Mouse (Mus musculus) stomach, embryonic 16.5 days (tissue): ENCODE data around the gene Ak1. TPM values are rescaled to one million over a fixed set of nuclear protein-coding genes. Genes with fewer than 3 reads are reported as not detected.
A peak's percentile ranks its signal among the peaks of the same experiment; 100 is the strongest.

Experiments
- ATAC-seq: fragments of 200-750 bp; cut with Nextera tagmentation; 2 replicates; pipeline ENCODE4 v1.8.0; 2017; ENCODE audit warnings: moderate number of reproducible peaks, moderate TSS enrichment; ENCODE audit not compliant: insufficient read depth, low FRiP score
- H3K27ac ChIP-seq: fragments of 300-500 bp; sonication (generic); 2 replicates; pipeline ENCODE4 v1.5.1; 2014; ENCODE audit warnings: low read length
- H3K27me3 ChIP-seq: fragments of 300-500 bp; sonication (generic); 2 replicates; pipeline ENCODE4 v1.6.1; 2014; ENCODE audit warnings: low read length, control low read depth, mixed read lengths; ENCODE audit not compliant: control insufficient read depth, insufficient read depth
- H3K36me3 ChIP-seq: fragments of 300-500 bp; sonication (generic); 2 replicates; pipeline ENCODE4 v1.6.1; 2014; ENCODE audit warnings: low read length; ENCODE audit not compliant: control insufficient read depth, insufficient read depth
- H3K4me1 ChIP-seq: fragments of 300-500 bp; sonication (generic); 2 replicates; pipeline ENCODE4 v1.6.1; 2014; ENCODE audit warnings: low read length, control low read depth, mixed read lengths; ENCODE audit not compliant: control insufficient read depth, insufficient read depth
- H3K4me2 ChIP-seq: fragments of 300-500 bp; sonication (generic); 2 replicates; pipeline ENCODE4 v1.6.1; 2014; ENCODE audit warnings: low read depth, low read length, mixed read lengths
- H3K4me3 ChIP-seq: fragments of 300-500 bp; sonication (generic); replicated peaks from 2 replicates; pipeline ENCODE4 v1.5.1; 2014; ENCODE audit warnings: mild to moderate bottlenecking, low read length
- H3K9ac ChIP-seq: fragments of 300-500 bp; sonication (generic); 2 replicates; pipeline ENCODE4 v1.6.1; 2014; ENCODE audit warnings: low read length
- H3K9me3 ChIP-seq: fragments of 300-500 bp; sonication (generic); replicated peaks from 2 replicates; pipeline ENCODE4 v1.6.1; 2016; ENCODE audit warnings: low read length, control low read depth; ENCODE audit not compliant: control insufficient read depth
- WGBS: fragments of 180-500 bp; shearing (Covaris S2); extraction: QIAGEN DNeasy Blood & Tissue Kit; methylation state at CpG from one replicate; pipeline ENCODE4 v1.1.7; 2014; 5-methylcytosine and 5-hydroxymethylcytosine counted together
- polyA plus RNA-seq: library from polyadenylated mRNA; unstranded; fragments of >200 nt; fragmentation: Nextera tagmentation; extraction: Ambion mirVana; gene quantifications from 2 replicates; pipeline ENCODE4 v1.2.1, GENCODE M21; 2015

Gene Ak1
- polyA plus RNA-seq, 1 experiment from 2014 or later: 60.2 TPM

DNA sequence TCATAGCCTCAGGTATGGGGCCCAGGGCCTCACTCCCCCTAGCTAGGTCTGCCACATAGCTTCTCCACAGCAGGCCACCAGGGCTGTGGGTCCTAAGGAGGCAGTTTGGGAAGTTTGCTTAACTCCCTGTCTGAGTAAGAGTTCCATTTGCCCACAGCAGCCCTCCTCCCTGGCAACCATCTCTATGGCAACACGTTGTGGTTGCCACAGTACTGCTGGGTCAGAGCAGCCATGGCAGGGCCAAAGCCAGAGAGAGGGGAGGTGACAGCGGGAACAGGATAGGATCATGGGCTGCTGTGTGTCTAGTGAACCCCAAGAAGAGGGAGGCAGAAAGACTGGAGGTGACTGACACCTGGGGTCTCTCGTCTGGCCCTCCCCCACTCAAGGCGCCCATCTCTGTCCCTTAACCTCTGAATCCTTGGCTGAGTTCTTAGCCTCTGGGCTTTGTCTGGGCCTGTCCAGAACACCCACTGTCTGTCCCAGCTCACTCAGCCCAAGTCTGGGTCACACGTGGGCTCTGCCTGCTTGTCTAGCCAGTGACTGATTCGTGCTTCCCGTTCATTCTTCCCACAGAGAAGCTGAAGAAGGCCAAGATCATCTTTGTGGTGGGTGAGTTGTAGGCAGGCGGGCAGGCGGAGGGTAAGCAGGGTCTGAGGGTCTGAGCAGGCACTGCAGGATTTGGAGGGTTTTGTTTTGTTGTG is 7.9 kb downstream of the Ak1 start:
- Histone ChIP-seq H3K4me2 (0 out of 2 replicates have a peak overlapping the region, but pooled peaks have one; percentile 31), H3K36me3 (no peaks in the 10 kb centered on the region), H3K9me3 (no peaks in the 10 kb centered on the region), H3K27me3 (no peaks in the 10 kb centered on the region), H3K4me1 (peaks cover 50% of the 10 kb centered on the region), H3K9ac (peak overlapping the region; percentile 58; the same call in 1 of the 2 replicates), H3K4me3 (no peak overlapping the region), H3K27ac (0 out of 2 replicates have a peak overlapping the region, but pooled peaks have one; percentile 39)
- peak; percentile 15; the same call in 1 of the 2 replicates for ATAC-seq
- WGBS: 50% methylated on average over 9 of the region's 9 CpGs

GRCm38 (mm10) chr2:32630036-32630435 is 8.5 kb downstream of the Ak1 start:
- 78% methylated on average over 8 of the region's 9 CpGs for WGBS

DNA sequence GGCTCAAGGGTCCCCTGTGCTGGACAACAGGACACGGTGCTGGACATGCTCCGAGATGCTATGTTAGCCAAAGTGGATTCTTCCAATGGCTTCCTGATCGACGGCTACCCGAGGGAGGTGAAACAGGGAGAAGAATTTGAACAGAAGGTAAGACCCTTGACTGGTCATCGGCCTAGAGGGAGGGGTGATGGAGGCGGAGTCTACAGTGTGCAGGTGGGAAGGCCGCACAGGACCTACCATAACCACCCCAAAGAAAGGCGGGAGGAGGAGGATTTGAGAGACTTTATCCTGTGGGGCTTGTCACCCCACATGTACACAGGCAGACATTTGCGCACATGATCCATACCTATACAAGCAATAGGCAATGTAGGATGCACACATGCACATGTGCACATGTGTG is 9.5 kb downstream of the Ak1 start:
- H3K4me2 ChIP-seq: no peak overlapping the region
- no peak for ATAC-seq
- peaks cover 34% of the 10 kb centered on the region for H3K4me1 ChIP-seq
- no peaks in the 10 kb centered on the region for H3K9me3 ChIP-seq
- no peaks in the 10 kb centered on the region for H3K27me3 ChIP-seq
- no peak overlapping the region for H3K4me3 ChIP-seq
- H3K9ac ChIP-seq: no peak overlapping the region
- H3K36me3 ChIP-seq: no peaks in the 10 kb centered on the region
- no peak overlapping the region for H3K27ac ChIP-seq
- WGBS: 84% methylated on average over 10 of the region's 10 CpGs

More at GRCm38 (mm10) chr2:32630036-32630435, 8.5 kb downstream of the Ak1 start:
- no peak for ATAC-seq
- Histone ChIP-seq H3K9ac (no peak overlapping the region), H3K4me1 (peaks cover 44% of the 10 kb centered on the region), H3K27ac (no peak overlapping the region), H3K4me2 (no peak overlapping the region), H3K9me3 (no peaks in the 10 kb centered on the region), H3K36me3 (no peaks in the 10 kb centered on the region), H3K27me3 (no peaks in the 10 kb centered on the region), H3K4me3 (no peak overlapping the region)

DNA sequence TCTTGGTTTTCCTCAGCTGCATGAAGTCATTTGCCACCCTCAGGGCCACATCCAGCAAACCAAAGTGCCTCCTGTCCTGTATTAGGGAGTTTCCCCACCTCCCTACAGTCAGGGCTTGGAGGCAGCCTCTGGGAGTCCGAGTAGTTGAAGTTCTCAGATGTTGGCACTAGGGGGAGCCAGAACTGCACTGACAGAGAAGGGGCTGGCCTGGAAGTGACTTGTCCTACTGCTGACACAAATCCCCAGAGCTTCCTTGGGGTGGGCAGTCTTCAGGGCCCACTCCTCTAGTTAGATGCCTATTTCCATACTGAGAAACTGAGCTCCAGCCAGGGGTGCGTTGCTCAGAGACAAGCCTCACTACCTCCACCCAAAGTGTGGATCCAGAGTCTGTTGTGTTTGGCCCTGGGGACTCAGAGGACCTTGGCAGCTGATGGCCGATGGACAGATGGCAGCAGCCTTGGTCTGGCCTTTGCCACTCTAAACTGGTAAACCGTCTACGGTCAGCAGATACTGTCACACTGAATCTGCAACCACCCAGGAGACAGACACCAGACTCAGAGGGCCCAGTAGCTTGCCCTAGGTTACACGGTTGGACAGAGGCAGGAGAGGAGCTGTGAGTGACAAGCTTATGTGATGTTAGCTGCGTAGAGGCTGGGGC is 10.3 kb downstream of the Ak1 start:
- Histone ChIP-seq H3K9me3 (no peaks in the 10 kb centered on the region), H3K4me2 (no peak overlapping the region), H3K4me3 (no peak overlapping the region), H3K27me3 (no peaks in the 10 kb centered on the region), H3K36me3 (no peaks in the 10 kb centered on the region), H3K4me1 (peaks cover 29% of the 10 kb centered on the region), H3K9ac (no peak overlapping the region), H3K27ac (no peak overlapping the region; the same call in 1 of the 2 replicates)
- WGBS: 47% methylated on average over 7 of the region's 7 CpGs
- ATAC-seq: peak; percentile 59; the same call in 1 of the 2 replicates

DNA sequence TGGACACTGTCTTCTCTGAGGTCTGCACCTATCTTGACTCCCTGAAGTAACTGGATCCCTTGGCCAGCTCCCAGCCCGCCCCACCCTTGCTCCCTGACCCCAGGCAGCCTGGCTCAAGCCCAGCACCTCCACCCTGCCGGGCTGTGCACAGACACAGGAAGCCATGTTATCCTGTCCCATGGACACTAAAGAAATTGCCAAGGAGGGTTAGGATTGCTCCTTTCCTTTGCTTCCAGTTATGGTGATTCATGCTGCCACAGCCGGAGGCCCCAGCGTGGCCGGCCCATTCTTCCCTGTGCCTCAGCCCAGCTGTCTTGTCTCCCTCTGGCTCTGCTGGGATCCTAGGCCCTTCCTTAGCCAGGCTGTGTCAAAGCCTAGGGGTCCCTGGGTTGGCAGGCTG is 12.1 kb downstream of the Ak1 start:
- Histone ChIP-seq H3K36me3 (no peaks in the 10 kb centered on the region), H3K27me3 (no peaks in the 10 kb centered on the region), H3K9me3 (no peaks in the 10 kb centered on the region), H3K9ac (peak overlapping the region; percentile 48; the same call in 1 of the 2 replicates), H3K27ac (peak overlapping the region; percentile 64; the same call in 1 of the 2 replicates), H3K4me3 (no peak overlapping the region), H3K4me1 (peaks cover 22% of the 10 kb centered on the region), H3K4me2 (no peak overlapping the region)
- ATAC-seq: no peak
- 52% methylated on average over 5 of the region's 5 CpGs for WGBS

DNA sequence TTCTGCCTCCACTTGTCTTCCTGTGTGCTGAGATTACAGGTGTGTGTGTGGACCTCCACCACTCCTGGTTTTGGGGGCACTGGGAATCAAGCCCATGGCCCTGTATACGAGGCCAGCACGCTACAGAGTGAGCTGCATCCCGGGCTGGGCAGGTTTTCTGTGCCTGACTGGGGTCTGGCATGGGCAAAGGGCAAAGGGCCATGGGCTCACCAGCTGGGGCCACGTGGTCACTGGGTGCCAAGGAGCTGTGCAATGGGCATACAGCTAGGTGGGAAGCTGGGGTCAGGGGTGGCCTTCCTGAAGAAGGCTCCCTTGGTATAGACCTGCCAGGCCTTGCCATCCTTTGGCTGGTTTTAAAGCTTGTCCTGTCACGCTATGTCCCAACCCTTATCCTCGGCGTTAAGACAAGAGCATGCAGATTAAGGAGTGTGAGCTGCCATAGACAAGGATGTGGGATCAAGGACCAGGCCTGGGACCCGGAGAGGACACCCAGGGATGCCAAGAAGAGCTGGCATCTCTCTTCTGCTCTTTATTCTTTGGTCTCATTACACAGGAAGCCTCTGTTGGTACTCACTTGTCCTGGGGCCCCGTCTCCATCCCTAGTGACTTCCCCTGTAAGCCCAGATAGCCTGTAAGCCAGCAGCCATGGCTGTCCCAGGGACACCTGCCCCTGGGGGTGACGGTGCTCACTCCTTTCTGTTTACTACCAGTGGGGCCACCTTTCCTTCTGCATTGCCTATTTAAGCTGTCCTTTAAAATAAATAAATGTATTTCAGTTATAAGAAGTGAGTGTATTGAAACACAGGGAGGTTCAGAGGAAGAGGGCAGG is 12.9 kb downstream of the Ak1 start:
- Histone ChIP-seq H3K4me1 (peaks cover 13% of the 10 kb centered on the region), H3K4me2 (no peak overlapping the region), H3K27me3 (no peaks in the 10 kb centered on the region), H3K9ac (peak overlapping the region; percentile 31; the same call in 1 of the 2 replicates), H3K9me3 (no peaks in the 10 kb centered on the region), H3K36me3 (no peaks in the 10 kb centered on the region), H3K4me3 (no peak overlapping the region), H3K27ac (peak overlapping the region; percentile 33; the same call in 1 of the 2 replicates)
- 86% methylated on average over 10 of the region's 10 CpGs for WGBS
- no peak for ATAC-seq

DNA sequence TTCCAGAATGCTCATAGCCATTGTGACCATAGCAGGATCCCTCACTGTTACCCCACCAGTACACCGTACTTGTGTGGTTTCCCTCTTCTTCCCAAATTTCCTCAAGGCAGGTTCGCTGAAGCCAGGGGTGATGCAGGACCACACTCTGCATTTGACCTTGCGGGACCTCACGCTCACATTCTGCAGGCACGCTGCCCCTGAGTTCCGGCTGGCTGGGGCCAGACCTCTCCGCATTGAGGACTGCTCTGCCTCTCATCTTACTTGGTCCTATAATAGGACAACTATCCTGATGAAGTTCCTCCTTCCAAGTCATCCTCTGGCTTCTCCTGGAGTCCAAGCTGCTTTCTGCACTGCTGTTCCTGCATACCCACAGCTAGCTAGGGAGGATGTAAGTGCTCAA is 15.1 kb downstream of the Ak1 start:
- no peak overlapping the region for H3K9ac ChIP-seq
- WGBS: 88% methylated on average over 7 of the region's 7 CpGs
- no peak overlapping the region for H3K4me2 ChIP-seq
- no peaks in the 10 kb centered on the region for H3K36me3 ChIP-seq
- no peak overlapping the region; the same call in 1 of the 2 replicates for H3K27ac ChIP-seq
- peaks cover 11% of the 10 kb centered on the region for H3K4me1 ChIP-seq
- no peaks in the 10 kb centered on the region for H3K27me3 ChIP-seq
- H3K4me3 ChIP-seq: no peak overlapping the region
- H3K9me3 ChIP-seq: no peaks in the 10 kb centered on the region
- no peak for ATAC-seq

DNA sequence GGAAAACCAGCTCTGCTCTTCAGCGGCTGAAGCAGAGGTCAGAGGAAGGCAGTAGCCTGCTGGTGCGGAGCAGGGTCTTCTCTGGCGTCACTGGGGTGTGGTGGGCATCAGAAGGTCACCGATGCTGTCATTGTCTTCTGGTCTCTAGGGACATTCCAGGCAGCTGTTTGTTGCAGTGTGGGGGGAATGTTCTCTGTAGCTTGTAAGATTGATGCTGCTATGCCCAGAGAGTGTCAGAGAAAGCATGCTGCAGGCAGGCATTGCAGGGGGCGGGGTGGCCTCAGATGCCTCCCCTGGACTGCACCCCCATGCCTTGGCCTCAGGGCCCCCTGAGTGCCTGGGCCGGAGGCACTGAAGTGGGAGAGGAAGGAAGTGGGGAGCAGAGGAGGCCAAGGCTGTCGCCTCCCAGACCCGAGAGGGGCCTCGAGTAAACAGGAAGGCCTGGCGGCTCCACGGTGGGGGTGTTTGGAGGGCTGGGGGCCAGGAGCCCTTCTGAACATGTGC is 16.3 kb downstream of the Ak1 start:
- 23% methylated on average over 11 of the region's 11 CpGs for WGBS
- Histone ChIP-seq H3K36me3 (no peaks in the 10 kb centered on the region), H3K4me3 (no peak overlapping the region), H3K27ac (peak overlapping the region; percentile 32), H3K4me2 (no peak overlapping the region), H3K4me1 (peaks cover 16% of the 10 kb centered on the region), H3K9ac (peak overlapping the region; percentile 42; the same call in 1 of the 2 replicates), H3K9me3 (no peaks in the 10 kb centered on the region), H3K27me3 (no peaks in the 10 kb centered on the region)
- ATAC-seq: peak; percentile 57; the same call in 1 of the 2 replicates
